Mouse (Mus musculus) lung, embryonic 15.5 days (tissue): Measurements from ENCODE around the gene Slc7a11. TPM values are rescaled to one million over a fixed set of nuclear protein-coding genes. Genes with fewer than 3 reads are reported as not detected.

ENCODE experiments used
- ATAC-seq: fragments of 200-750 bp; cut with Nextera tagmentation; 2 replicates; pipeline ENCODE4 v1.8.0; 2017; ENCODE audit warnings: moderate number of reproducible peaks, borderline replicate concordance; ENCODE audit not compliant: low FRiP score, low TSS enrichment; ENCODE audit errors: extremely low read depth
- H3K27ac ChIP-seq: fragments of 300-500 bp; sonication (generic); 2 replicates; pipeline ENCODE4 v1.5.1; 2015; ENCODE audit warnings: moderate library complexity, mild to moderate bottlenecking, inconsistent platforms
- H3K27me3 ChIP-seq: fragments of 300-500 bp; sonication (generic); 2 replicates; pipeline ENCODE4 v1.6.1; 2015; ENCODE audit warnings: inconsistent platforms
- H3K36me3 ChIP-seq: fragments of 300-500 bp; sonication (generic); 2 replicates; pipeline ENCODE4 v1.6.1; 2015; ENCODE audit warnings: inconsistent platforms
- H3K4me1 ChIP-seq: fragments of 300-500 bp; sonication (generic); 2 replicates; pipeline ENCODE4 v1.6.1; 2015; ENCODE audit warnings: inconsistent platforms
- H3K4me2 ChIP-seq: fragments of 300-500 bp; sonication (generic); 2 replicates; pipeline ENCODE4 v1.6.1; 2015; ENCODE audit warnings: inconsistent platforms, mild to moderate bottlenecking, moderate library complexity
- H3K4me3 ChIP-seq: fragments of 300-500 bp; sonication (generic); 2 replicates; pipeline ENCODE4 v1.5.1; 2015; ENCODE audit warnings: mild to moderate bottlenecking, inconsistent platforms
- H3K9ac ChIP-seq: fragments of 300-500 bp; sonication (generic); 2 replicates; pipeline ENCODE4 v1.6.1; 2015; ENCODE audit warnings: inconsistent platforms
- H3K9me3 ChIP-seq: fragments of 300-500 bp; sonication (generic); 2 replicates; pipeline ENCODE4 v1.6.1; 2016; ENCODE audit warnings: inconsistent platforms
- WGBS: fragments of 180-500 bp; shearing (Covaris S2); methylation state at CpG from one replicate; pipeline ENCODE4 v1.1.7; 2015; 5-methylcytosine and 5-hydroxymethylcytosine counted together
- polyA plus RNA-seq: library from polyadenylated mRNA; unstranded; fragments of >200 nt; fragmentation: Nextera tagmentation; extraction: Ambion mirVana; gene quantifications from 2 replicates; pipeline ENCODE4 v1.2.1, GENCODE M21; 2015

Slc7a11 gene
- polyA plus RNA-seq, 1 experiment from 2014 or later = 0.15 TPM

DNA sequence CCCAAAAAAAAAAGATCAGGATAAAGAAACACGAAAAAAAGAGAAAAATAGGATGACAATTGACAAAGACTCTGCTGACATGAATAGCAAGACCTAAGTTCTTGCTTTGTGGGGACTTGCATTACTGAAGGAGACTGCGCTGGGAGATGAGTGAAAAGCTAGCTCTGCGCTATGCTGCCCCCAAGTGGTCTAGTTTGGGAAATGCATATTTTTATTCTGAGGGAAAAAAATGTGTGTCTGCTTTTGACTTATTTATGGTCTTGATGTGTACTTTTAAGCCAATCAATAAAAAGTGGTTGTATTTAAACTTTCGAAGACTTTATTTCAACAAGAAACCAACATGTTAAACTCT is 142.5 kb downstream of the Slc7a11 start:
- WGBS = 8% methylated on average over 4 of the region's 4 CpGs
- Histone ChIP-seq H3K27me3 (no peaks in the 10 kb centered on the region), H3K9me3 (no peaks in the 10 kb centered on the region), H3K27ac (no peak overlapping the region), H3K4me3 (no peak overlapping the region), H3K4me1 (no peaks in the 10 kb centered on the region), H3K4me2 (no peak overlapping the region), H3K36me3 (no peaks in the 10 kb centered on the region), H3K9ac (no peak overlapping the region)
- ATAC-seq = no peak

DNA sequence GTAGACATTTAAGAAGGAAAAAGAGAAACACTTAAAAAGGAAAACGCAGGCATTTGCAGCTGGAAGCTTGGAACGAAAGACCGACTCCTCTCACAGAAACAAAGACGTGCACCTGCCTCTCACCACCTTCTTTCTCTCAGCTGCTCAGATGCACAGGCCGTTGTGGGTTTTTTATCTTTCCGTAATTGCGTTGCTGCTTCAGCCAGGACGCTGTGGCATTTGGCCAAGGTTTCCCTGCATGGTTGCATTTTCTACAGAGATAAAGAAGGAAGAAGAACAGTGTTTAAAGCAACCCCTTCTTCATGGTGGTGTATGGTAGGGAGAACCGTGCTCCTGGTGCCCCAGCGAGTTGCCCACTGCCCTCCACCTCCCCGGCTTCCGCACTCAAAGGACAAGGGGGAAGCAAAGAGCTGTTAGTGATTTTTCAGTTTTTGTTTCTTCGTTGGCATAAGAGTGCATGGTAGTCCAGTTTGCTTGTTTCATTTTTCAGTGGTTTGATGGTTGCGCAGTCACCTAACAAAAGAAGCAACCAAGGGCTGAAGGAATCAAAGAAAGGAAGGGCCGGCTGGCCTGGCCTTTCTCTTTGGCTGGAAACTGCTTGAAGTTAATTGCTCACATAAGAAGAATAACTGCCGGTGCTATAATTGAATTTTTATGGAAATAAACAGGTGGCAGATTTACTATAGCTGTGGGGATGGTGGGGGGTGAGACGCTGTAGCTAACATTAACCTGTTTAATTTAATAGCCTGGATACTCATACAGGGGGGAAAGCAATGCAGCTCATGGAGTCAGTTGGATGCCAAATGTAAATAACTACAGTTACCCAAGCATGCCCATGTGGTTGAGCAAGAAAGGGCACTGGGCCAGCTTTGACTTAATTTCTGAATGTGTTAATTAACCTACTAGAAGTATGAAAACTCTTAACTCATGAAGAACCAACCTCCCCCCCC is 143.1 kb downstream of the Slc7a11 start:
- no peak overlapping the region for H3K4me3 ChIP-seq
- no peak for ATAC-seq
- no peak overlapping the region for H3K4me2 ChIP-seq
- no peaks in the 10 kb centered on the region for H3K9me3 ChIP-seq
- H3K36me3 ChIP-seq = no peaks in the 10 kb centered on the region
- no peak overlapping the region for H3K9ac ChIP-seq
- H3K27ac ChIP-seq = no peak overlapping the region
- no peaks in the 10 kb centered on the region for H3K27me3 ChIP-seq
- no peaks in the 10 kb centered on the region for H3K4me1 ChIP-seq
- WGBS = 78% methylated on average over 17 of the region's 17 CpGs

DNA sequence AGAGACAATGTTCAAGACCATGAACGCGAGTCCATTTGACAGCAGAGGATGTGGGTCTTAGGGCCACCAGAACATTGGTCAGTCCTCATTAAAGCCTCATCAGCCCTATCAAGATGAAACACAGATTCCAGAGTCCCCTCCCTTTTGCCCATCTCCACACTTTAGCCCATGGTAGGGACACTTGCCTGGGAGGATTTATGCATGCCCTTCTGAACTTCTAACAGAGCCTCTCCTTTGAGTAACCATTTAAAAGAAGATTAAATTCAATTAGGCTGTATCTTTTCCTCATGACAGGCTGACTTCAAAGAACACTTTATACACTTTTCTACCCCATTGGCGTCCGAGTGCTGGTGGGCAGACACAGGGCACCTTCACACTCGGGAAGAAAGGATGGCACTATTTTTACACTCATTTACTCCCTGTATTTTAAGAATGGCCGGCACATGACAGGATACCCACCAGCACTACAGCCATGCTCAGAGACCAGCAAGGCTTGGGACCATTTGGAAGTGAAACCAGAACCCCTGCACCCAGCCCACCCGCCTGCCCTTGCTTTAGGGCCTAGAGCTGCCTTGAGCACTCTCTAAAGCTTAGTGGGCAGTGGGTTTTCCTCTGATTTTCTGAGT is 144.9 kb downstream of the Slc7a11 start:
- no peaks in the 10 kb centered on the region for H3K27me3 ChIP-seq
- H3K27ac ChIP-seq = no peak overlapping the region
- H3K4me2 ChIP-seq = no peak overlapping the region
- no peaks in the 10 kb centered on the region for H3K4me1 ChIP-seq
- no peak overlapping the region for H3K9ac ChIP-seq
- no peak overlapping the region for H3K4me3 ChIP-seq
- no peaks in the 10 kb centered on the region for H3K36me3 ChIP-seq
- no peaks in the 10 kb centered on the region for H3K9me3 ChIP-seq
- ATAC-seq = no peak
- 66% methylated on average over 7 of the region's 7 CpGs for WGBS

DNA sequence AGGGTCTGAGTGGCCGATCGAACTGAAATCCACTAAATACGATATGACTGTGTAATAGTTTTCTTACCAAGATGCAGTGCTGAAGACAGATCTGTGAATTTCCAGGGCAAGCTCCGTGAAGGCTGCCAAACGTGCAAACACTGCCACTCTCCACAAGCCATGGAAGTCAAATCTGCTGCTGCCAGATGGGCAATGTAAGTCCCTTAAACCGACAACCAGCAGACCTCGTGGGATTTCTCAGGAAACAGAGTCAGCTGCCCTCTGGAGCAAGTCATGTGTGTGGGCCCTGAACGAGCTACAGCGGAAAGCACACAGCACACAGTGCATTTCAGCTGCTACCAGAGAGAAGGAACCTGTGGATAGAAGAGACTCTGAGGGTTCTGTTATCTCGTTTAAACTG is 146.5 kb downstream of the Slc7a11 start:
- no peak overlapping the region for H3K27ac ChIP-seq
- H3K27me3 ChIP-seq = no peaks in the 10 kb centered on the region
- H3K4me3 ChIP-seq = no peak overlapping the region
- no peaks in the 10 kb centered on the region for H3K36me3 ChIP-seq
- H3K9me3 ChIP-seq = no peaks in the 10 kb centered on the region
- WGBS = 51% methylated on average over 10 of the region's 10 CpGs
- no peaks in the 10 kb centered on the region for H3K4me1 ChIP-seq
- no peak for ATAC-seq
- no peak overlapping the region for H3K4me2 ChIP-seq
- H3K9ac ChIP-seq = no peak overlapping the region

DNA sequence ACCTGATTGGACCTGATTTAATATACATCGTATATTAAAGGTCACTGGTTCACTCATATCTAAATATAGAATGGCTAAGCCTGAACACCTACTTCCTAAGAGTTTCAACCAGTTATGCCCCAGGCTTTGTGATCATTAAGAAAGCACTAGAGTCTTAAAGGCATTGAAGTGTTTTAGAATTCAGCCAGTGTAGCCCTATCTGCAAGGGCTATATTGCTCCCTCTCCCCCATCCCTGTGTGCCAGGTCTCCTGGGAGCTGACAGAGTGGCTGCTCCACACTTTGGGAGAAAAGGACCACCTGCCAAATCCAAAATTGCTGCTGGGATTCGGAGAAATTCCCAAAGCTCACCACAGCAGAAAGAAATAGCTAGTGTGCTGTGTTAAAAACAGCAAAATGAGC is 168.4 kb downstream of the Slc7a11 start:
- no peak overlapping the region for H3K4me3 ChIP-seq
- no peak for ATAC-seq
- no peak overlapping the region for H3K4me2 ChIP-seq
- no peaks in the 10 kb centered on the region for H3K36me3 ChIP-seq
- 68% methylated on average over 2 of the region's 2 CpGs for WGBS
- H3K9ac ChIP-seq = no peak overlapping the region
- H3K9me3 ChIP-seq = no peaks in the 10 kb centered on the region
- no peak overlapping the region for H3K27ac ChIP-seq
- no peaks in the 10 kb centered on the region for H3K27me3 ChIP-seq
- H3K4me1 ChIP-seq = no peaks in the 10 kb centered on the region

DNA sequence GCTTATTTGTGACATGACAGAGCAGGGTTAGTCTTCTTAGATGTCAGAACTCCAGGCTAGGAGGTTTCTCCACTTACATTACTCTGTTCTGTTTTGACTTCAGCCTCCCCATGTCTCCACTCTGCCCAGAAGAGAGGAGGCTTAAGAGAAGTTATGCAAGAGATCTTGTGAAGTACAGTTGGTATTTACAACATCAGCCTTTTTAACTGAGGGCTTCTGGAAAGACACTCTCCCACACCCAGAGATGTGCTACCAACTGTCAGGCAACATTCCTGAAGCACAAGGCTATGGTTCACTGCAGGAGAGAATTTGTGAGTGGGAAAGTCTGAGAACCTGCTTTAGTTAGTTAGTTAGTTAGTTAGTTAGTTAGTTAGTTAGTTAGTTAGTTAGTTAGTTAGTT is 171.2 kb downstream of the Slc7a11 start:
- no peak overlapping the region for H3K9ac ChIP-seq
- H3K4me1 ChIP-seq = no peaks in the 10 kb centered on the region
- ATAC-seq = no peak
- H3K27me3 ChIP-seq = no peaks in the 10 kb centered on the region
- H3K9me3 ChIP-seq = no peaks in the 10 kb centered on the region
- H3K36me3 ChIP-seq = no peaks in the 10 kb centered on the region
- H3K27ac ChIP-seq = no peak overlapping the region
- no peak overlapping the region for H3K4me3 ChIP-seq
- H3K4me2 ChIP-seq = no peak overlapping the region

DNA sequence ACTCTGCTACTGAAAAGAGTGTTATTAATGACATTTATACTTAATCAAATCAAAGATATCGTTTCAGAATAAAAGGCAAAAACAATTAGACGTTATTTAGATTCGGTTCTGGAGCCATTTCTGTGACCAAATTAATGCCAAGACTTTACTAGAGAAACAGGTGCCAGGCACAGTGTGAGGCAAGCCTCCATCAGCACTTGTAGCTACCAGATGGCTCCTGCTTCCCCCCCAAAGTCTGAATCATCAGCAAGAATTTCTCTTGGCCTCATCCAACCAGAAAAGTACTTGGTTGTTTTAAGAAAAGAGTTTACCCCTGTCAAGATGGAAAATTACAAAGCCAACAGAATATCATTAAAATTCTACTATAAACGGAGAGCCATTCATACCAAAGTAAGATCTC is 173.7 kb downstream of the Slc7a11 start:
- no peak for ATAC-seq
- Histone ChIP-seq H3K4me1 (no peaks in the 10 kb centered on the region), H3K27ac (no peak overlapping the region), H3K4me3 (no peak overlapping the region), H3K9me3 (no peaks in the 10 kb centered on the region), H3K36me3 (no peaks in the 10 kb centered on the region), H3K27me3 (no peaks in the 10 kb centered on the region), H3K4me2 (no peak overlapping the region), H3K9ac (no peak overlapping the region)
- WGBS = 85% methylated on average over 4 of the region's 4 CpGs

DNA sequence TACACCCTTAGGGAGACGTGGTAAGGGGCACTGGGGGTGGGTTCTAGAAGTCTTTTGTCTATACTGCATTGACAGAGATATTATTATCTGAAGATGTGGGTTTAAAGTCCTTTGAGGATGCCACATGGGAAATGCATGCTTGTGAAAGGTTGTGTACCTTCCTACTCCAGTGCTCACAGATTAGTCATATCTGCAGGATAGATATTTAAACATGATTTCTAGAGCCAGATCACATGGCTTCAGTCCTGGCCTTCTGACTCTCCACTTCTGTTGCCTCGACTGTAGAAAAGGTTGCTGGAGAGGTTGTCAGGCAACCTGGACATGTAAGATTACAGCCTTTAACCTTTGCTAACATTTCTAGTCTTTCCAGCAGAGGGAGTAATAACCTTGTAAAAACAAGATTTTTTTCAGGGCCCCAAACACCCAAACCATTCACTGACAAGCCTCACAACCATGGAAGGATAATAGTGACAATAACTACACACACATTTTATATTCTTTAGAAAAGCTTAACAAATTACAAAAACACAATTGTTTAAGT is 180.8 kb downstream of the Slc7a11 start:
- Histone ChIP-seq H3K4me1 (0 out of 2 replicates have a peak, but pooled peaks cover 6% of the 10 kb centered on the region), H3K9ac (no peak overlapping the region), H3K4me3 (no peak overlapping the region), H3K27ac (no peak overlapping the region), H3K36me3 (no peaks in the 10 kb centered on the region), H3K4me2 (no peak overlapping the region), H3K27me3 (no peaks in the 10 kb centered on the region), H3K9me3 (no peaks in the 10 kb centered on the region)
- WGBS = 34% methylated on average over 2 of the region's 2 CpGs
- ATAC-seq = no peak

DNA sequence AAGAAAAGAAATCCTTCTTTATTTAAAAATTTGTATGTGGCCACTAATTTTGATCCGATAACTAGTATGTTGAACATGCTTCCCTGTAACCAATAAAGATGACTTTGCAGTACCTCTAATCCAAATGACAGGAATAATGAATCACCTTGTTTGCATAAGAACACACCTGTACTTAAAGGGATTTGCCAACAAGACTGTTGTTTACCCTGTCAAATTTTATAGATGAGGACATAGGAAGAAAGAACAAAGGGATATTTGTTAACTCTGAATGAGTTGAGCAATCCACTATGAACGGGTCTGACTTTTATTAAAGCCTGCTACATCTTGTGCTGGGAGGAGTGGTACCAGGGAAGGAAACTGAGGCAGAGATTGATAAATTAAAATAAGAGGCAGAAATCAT is 181.3 kb downstream of the Slc7a11 start:
- H3K27me3 ChIP-seq = no peaks in the 10 kb centered on the region
- no peaks in the 10 kb centered on the region for H3K9me3 ChIP-seq
- ATAC-seq = no peak
- H3K4me3 ChIP-seq = no peak overlapping the region
- H3K27ac ChIP-seq = no peak overlapping the region
- no peak overlapping the region for H3K4me2 ChIP-seq
- no peak overlapping the region for H3K9ac ChIP-seq
- 49% methylated on average over 2 of the region's 2 CpGs for WGBS
- 0 out of 2 replicates have a peak, but pooled peaks cover 6% of the 10 kb centered on the region for H3K4me1 ChIP-seq
- no peaks in the 10 kb centered on the region for H3K36me3 ChIP-seq

DNA sequence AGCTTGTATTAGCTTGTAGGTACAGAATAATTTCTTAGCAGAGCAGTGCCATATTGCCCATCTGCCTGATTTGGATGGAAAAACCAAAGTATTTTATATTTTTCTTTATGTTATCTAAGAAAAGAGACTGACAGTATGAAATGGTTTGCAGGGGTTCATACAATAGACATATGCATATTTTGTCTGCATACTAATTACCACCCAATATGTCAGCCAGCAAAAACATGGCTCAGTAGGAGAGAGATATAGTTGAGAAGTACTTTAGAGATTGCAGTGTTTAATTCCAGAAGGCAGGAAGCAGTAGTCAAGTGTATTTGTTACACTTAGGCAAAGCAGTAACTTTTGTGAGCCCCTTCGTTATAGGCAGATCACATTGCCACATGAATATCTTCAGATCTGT is 182.7 kb downstream of the Slc7a11 start:
- Histone ChIP-seq H3K27ac (no peak overlapping the region), H3K9me3 (no peaks in the 10 kb centered on the region), H3K27me3 (no peaks in the 10 kb centered on the region), H3K4me3 (no peak overlapping the region), H3K9ac (no peak overlapping the region), H3K36me3 (no peaks in the 10 kb centered on the region), H3K4me1 (0 out of 2 replicates have a peak, but pooled peaks cover 6% of the 10 kb centered on the region), H3K4me2 (no peak overlapping the region)
- ATAC-seq = no peak
- WGBS = 76% methylated on average over 1 of the region's 1 CpGs

DNA sequence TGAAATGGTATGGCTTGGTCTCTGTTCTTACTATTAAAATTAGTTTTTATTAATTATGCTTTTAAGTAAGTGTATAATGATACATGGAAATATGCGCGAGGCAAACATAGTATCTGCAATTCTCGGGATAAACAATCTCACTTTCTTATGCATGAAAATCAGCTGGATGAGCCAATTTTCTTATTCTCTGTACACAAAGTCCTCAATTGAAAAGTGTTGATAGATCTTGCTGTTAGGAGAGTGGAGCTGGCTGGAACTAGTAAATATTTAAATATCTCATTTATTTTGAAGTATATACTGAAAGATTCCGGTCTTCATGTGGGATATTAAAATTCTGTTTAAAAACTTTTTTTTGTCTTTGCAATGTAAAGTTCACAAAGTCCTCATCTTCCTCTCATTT is 184.6 kb downstream of the Slc7a11 start:
- Histone ChIP-seq H3K4me2 (no peak overlapping the region; the same call in 1 of the 2 replicates), H3K36me3 (no peaks in the 10 kb centered on the region), H3K27ac (no peak overlapping the region), H3K9ac (no peak overlapping the region), H3K27me3 (no peaks in the 10 kb centered on the region), H3K9me3 (no peaks in the 10 kb centered on the region), H3K4me3 (no peak overlapping the region), H3K4me1 (0 out of 2 replicates have a peak, but pooled peaks cover 6% of the 10 kb centered on the region)
- ATAC-seq = no peak
- 48% methylated on average over 4 of the region's 4 CpGs for WGBS

DNA sequence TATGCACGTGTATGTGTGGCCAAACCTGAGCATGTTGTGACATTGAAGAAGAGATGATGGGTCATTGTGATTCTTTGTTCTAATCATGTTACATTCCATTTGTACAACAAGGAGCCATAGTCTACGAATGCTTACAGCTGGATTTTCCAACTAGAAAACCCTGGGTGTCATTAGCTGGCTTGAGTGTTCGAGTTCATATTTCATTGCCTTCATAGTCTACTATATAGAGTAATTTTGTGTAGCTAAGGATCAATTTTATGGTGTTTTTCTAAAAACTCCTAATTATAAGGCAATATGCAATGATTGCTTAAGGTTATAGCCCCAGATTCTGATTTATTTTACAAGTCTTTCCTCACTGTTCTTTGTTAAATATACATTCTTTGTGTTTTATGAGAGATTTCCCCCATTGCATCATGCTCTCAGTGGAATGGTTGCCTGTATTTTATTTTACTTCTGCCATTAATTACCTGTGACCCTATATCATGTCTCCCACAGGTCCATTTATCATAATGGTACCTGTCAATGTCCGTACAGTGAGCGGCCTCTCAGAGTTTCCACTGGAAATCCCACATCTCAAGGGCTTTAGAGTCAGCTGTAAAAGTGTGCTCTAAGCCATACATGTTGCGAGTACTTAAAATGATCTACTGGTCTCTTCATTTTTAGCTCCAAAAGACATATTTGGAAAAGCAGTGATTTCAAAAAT is 193.7 kb downstream of the Slc7a11 start:
- no peaks in the 10 kb centered on the region for H3K36me3 ChIP-seq
- no peak for ATAC-seq
- no peaks in the 10 kb centered on the region for H3K9me3 ChIP-seq
- H3K4me2 ChIP-seq = no peak overlapping the region
- H3K27ac ChIP-seq = no peak overlapping the region
- H3K4me3 ChIP-seq = no peak overlapping the region
- H3K9ac ChIP-seq = no peak overlapping the region
- no peaks in the 10 kb centered on the region for H3K4me1 ChIP-seq
- H3K27me3 ChIP-seq = no peaks in the 10 kb centered on the region
- 82% methylated on average over 6 of the region's 6 CpGs for WGBS
